Mouse (Mus musculus) spleen, postnatal 4 days (tissue): ENCODE results near the gene Tcf7l2.

Experiments
- DNase-seq, 2 experiments: peaks; one replicate each; pipeline ENCODE4 v3.0.0; 2022; ENCODE audit warnings: low spot score in 2 of 2

The Tcf7l2 gene

DNA sequence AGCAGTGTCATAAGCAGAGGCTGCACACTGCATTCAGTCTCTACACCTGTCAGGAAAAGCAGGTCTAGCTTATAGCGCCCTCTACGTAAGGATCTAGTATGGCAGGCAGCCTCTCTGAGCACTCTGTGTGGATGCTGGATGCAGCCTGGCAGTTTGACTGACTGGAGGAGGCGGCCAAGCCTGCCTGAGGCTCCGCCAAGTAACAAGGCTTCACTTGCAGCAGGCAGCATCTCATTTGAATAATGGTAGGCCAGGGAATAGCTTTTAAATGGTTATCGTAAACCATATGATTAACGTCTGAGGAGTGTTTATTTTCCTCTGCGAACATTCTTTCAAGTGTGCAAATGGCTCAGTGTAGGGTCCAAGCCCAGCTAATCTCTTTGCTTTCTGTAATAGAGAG is 167.4 kb downstream of the Tcf7l2 start:
- DNase-seq: peak in 1 of 2 experiments; percentile 65

DNA sequence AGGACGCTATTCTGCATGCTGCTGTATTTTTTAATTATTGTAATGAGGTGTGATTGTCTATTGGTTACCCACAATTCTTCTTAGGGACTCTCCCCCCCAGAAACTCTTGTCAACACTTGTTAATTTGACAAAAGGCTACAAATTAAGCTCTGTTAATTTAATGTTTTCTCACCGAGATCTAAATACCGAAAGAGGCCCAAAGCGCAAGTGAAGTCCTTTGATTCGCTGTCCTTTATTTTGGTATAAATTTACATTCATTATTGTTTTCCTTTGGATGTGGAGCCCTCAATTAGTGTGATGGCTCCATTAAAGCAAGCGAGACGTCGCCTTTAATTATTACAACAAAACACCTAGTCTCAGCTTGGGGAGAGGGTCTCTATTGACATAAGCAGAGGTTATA is 170.3 kb downstream of the Tcf7l2 start:
- no peak for DNase-seq

DNA sequence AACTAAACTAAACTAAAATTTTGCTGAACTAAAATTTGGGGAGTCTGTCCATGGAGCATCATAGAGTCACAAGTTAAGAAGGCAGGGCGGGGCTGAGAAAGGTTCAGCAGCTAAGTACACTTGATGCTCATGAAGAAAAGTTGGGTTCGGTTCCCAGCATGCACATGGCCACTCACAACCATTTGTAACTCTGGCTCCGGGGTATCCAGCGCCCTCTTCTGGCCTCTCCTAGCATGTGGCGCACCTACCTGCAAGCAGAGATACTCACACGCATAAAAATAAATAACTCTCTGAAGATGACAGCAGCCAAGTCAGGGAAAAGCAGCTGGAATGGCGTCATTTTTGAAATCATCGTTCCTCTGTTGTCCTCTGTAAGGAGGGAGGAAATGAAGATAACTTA is 171.2 kb downstream of the Tcf7l2 start:
- DNase-seq: no peak

DNA sequence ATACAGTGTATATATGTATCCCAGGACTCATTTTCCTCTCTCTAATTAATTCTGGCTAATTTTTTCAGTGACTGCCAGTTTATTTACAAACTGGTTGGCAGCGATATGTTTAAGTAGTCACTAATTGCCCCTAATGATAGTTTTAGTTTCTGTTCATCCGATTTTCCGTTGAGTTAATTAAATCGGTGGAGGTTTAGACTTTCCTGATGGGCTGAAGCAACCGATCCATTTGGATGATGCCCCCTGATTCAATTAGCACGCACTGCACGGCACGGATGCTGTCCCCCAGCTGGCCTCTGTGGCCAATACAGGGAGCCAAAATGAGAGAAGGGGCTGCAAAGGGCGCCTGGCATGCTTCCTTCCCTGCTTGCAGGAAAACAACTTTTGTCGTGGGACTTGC is 172.0 kb downstream of the Tcf7l2 start:
- DNase-seq: no peak

DNA sequence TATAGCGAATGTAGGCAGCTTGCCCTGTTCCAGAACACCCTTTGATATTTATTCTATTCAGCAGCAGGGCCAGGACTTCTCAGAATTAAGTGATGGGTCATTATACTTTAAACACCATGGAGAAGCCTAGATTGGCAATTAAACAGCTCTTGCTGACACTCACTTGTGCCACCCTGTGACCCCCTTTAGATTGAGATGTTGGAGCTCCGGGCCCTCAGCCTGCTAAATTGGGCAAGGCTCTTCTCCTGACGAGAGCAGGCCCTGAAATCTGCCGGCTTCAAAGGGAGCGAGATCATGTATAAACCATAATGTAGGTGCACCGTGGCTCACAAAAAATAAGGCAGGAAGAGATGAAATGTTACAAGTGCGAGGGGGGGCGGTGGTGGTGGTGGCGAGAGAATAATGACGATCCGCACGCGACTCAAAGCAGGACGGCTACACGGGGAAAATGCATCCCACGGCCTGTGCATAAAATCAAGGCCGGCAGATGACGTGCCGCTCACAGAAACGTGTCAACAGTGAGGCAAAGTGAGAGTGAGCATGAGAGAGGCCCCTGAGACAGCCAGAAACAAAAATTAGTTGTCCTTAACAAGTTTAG is 173.1 kb downstream of the Tcf7l2 start:
- peak in 1 of 2 experiments; percentile 56 for DNase-seq

DNA sequence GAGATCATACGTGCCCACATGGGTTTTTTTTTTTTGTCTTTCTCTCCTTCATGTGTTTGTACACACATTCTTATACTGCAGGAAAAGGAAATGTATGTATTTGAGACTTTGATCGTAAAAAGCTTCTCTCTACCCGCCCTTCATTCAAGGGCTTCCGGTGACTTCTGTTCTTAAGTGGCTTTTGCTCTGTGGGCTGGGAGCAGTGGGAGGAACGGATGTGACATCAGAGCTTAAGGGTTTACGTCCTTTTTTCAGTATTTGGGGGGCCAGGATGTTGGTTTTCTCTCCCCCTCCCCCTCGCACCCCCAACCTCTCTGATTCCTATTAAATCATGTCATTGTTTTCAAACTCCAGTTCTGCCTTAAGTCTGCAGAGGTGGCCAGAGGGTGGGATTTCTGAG is 173.9 kb downstream of the Tcf7l2 start:
- no peak for DNase-seq

DNA sequence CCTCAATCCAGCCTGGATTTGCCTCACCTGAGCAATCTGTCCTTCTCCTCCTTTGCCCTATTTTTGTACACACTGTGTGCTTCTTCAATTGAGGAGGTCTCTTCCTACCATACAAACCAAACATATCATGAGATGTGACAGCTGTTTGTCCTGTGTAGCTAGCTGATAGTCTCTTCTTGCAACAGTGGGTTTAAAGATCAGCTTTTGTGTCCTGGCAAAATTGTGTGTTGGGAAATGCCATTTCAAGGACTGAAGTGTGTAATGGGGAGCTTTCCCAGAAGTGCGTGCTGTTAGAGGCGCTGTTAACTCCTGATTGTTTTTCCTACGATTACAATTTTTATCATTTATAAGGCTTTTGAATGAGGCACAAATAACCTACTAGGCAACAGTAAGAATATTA is 174.6 kb downstream of the Tcf7l2 start:
- DNase-seq: no peak

DNA sequence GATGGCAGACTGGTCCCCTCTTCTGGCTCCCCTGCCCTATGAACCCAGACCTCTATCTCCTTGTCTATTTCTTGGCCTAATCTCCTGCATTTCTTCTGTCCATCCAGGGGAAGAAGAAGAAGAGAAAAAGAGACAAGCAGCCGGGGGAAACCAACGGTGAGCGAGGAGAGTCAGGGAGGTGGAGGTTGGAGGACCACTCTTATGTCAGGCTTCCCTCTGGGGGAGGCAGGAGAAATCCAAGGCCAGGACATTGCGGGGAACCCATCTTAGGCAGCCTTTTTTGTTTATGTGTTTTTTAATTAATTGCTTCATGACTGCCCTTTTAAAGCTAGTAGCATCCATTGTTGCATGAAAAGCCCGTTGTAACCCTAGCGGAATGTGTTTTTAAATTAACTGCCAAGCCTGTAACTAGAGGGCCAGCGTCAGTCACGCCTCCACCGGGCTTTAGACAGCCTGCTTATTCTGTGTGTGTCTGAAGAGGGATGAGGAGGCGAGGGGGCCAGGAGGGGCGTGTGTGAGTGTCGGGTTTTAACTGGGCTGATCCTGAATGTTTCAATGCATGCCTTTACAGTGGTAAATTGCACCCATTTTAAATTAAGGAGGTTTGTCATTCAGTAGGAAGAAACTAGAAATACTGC is 182.3 kb downstream of the Tcf7l2 start:
- DNase-seq: no peak

DNA sequence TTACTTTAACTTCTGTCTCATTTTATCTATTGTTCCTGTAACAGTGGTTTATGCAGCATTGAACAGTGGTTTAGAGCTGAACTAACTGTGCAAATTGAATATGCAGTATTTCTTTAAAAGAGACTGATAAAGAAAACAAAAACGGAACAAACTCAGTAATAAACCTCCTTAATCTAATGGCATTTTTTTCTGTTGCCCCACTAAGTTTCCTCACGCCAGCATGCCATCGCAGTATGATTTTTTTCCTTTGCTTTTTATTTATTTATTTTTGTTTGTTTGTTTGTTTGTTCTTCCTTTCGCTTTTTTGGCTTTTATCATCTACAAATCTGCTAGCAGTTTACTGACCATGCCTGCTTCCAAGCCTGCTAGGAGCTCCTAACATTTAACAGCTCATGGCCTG is 183.2 kb downstream of the Tcf7l2 start:
- DNase-seq: no peak

DNA sequence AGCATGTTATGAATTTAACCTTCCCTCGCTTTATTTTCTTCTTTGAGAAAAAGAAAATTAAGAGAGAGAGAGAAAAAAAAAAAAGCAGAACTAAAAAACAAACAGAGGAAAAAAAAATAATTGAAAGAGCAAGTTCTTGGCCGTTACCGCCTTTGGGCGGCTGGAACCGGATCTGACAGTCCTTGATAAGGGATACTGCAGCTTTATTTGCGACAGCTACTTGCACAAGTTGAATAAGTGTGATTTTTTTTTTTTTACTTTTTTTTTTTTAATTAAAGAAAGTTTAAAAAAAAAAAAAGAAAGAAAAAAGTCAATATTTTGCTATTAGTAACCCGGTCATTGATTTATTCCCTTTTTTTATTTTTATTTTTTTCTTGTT is 183.8 kb downstream of the Tcf7l2 start:
- DNase-seq: peak in 1 of 2 experiments; percentile 55

DNA sequence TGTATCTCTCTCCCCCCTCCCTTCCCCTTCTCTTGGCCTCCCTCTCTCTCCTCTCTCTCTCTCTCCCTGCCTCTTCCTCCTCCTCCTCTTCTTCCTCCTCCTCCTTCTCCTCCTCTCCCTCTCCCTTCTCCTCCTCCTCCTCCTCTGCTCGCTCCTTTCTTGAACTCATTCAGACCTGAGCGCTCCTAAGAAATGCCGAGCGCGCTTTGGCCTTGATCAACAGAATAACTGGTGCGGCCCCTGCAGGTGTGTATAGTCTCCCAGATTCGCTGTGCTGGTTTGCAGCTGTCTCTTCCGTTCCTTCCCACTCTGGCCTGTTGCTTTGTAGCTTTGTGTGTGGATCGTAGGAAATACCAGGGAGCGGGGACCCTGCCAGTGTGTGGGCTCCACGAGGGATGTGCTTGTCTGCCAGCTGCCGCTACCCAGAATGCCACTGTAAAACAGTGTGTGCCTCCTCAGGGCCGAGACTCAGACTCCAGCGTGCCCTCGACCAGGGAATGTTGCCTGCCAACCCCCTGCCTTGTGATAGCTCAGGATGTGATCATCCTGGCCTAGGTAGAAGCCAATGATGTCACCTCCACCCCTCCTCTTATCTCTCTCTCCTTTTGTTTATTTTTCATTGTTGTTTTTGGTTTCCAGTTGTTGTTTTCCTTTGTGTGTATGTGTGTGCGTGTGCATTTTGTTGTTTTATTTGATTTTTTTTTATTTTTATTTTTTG is 184.3 kb downstream of the Tcf7l2 start:
- no peak for DNase-seq

DNA sequence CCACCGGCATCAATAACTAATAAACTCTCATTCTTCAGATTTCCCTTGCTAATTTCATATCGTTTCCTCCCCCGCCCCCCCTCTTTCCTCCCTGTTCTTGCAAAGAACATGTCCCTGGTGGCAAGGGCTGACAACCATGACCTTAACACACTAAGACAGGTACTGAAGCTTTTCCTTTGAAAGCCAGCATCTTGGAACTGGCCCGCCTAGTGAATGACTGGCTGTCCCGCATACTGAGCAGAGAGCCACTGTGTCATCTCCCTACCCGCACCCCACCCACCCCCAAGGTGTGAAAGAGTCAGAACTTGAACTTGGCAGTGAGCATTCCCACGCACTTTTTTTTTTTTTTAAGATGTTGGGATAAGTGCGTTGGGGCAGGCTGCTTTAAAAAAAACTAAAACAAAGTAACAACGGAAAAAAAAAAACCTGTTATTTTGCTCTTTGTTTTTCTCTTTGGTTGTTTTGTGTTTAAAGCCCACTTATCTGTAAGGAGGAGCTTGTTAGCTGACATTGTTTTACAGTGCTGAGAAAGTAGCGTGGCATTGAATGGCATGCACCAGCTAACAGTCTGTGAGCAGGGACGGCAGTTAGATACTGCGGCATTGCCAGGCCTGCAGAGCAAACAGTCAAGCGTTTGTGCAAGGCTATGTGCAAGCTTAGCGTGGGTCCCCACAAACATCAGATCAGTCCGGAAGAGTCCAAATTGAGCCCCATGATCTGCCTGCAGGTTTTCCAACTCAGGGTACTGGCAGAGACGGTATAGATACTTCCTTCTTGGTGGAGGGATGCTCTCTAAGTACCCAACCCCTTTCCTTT is 185.4 kb downstream of the Tcf7l2 start:
- DNase-seq: no peak

DNA sequence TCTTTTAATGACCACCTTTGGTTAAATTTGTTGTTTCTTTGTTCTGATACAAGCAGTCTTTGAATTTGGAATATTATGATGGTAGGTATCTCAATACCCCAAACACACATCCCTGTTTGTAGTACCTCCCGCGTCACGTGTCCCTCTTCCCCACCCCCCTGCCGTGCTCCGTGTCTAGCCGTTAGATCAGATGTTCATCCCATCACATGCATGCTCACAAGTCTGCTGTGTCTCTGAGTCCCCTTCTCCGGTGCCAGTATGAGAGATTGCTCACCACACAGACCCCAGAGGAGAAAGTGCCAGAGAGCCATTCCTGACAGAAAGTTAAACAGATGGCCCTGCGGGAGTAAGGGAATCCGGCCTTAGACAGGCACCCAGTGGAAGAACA is 186.0 kb downstream of the Tcf7l2 start:
- DNase-seq: no peak

DNA sequence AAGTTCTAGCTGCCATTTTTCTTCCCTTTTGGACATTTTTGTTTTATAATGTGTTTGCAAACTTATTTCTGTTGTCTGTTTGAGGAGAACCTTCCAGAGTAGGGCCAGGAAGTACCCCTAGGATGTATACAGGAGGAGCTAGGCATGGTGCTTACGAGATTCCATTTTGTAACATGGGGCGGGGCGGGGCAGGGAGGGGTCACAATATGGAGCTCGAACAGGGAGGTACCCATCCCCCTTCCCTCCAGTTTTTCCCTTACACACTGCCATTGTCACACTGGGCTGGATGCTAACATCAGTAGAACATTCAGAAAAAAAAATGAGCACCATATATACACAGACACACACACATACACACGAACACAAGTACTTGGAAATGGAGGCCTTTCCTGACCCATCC is 187.1 kb downstream of the Tcf7l2 start:
- DNase-seq: no peak

DNA sequence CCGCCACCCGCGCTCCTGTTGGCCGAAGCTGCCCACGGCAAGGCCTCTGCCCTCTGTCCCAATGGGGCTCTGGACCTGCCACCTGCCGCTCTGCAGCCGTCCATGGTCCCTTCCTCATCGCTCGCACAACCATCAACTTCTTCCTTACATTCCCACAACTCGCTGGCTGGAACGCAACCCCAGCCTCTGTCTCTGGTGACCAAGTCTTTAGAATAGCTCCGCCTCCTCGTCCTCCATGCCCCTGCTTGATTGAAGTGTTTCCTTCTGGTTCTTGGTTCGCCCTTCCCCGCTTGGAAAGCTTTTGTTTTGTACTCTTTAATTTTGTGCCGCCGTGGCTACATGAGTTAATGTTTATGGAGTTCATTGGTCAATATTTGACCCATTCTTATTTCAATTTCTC is 190.0 kb downstream of the Tcf7l2 start:
- no peak for DNase-seq

DNA sequence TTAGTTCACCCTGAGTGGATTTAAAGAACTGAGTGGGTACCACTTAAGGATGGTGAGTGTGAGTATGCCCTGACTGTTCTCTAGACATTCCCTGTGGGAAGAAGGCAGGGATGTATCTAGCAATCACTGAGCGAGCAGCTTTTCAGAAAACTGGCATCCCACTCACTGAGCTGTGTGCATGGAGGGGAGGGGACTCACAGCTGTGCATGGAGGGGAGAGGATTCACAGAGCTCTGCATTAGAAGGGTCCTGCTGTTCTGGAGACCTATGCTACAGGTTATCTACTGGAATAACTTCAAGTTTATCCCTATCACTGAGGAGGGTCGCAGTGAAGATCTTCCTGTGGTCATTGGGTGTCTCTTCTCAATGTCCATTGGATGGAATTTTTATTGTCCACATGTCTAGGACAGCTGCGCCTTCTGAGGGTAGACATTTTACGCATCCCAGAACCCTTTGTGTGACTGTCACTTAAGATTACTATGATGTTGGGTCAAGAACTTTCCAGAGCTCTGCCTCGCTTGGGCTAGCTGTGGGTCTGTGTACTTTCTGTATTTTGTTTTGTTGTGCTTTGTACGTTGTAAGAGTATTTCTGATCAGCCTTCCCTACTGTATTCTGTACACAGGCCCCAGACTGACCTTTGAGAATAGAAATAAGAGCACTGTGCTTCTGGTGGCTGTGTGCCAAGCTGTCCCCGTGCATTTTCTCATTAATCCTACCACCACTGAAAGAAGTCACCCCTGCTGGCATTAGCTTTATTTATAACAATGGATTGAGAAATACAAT is 192.5 kb downstream of the Tcf7l2 start:
- DNase-seq: no peak

DNA sequence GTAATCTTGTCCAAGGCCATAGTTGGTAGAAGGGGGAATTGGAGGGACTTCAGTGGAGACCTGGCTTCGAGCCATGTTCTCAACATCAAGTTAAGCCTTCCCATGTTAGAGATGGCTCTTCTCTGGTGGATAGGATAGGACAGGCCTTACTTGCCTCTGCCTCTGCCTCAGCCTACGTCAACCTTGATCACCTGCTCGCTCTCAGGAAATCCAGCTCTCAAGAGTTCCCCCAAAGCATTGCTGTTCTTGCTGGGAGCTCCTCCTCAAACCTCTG is 193.0 kb downstream of the Tcf7l2 start:
- DNase-seq: no peak

DNA sequence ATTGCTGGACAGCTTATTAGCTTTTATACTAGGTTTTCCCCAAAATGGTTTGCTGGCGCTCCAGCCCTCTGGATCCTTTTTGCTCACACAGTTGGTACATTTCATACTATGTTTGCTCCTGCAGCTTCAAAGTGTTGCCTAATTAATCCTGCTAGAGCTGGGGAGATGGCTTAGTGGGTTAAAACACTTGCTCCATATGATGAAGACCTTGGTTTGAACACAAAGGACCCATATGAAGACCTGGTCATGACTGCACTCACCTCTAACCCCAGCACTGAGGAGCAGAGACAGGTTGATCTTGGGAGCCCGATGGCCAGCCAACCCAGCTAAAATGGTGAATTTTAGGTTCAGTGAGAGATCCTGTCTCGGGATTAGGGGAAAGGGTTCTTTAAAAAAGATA is 195.4 kb downstream of the Tcf7l2 start:
- no peak for DNase-seq

DNA sequence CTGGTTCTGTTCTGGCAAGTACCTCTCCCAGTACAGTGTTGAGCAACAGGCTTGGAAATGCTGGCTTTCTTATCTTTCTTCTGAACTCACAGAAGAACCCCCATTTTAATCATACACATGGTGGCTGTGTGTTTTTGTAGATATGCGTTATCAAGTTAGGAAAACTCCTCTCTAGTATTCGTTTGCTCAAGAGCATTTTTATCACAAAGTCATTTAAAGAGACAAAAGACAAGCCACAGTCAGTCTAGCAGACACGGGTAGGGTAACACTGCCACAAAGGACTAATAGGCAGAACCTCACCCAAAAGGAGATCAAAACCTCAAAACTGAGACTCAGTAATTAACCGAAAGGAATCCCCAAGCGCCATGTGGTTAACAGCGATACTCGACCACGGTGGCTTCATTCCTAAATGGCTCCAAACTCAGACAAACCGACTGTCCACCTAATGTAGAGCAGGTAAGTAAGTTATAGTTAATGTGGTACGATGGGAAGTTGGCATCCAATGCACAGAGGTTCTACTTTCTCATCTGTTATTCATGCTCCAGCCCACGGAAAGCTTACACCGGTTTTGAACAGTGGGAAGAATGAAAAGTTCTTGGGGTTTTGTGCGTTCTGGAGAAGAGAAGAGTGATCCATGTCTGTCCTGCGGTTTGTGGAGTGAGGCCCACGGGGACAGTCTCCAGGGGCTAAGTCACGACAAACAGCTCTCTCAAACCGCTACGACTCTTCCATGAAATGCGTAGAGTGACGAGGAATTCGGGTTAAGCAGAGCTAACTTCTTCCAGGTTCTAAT is 196.8 kb downstream of the Tcf7l2 start:
- no peak for DNase-seq

DNA sequence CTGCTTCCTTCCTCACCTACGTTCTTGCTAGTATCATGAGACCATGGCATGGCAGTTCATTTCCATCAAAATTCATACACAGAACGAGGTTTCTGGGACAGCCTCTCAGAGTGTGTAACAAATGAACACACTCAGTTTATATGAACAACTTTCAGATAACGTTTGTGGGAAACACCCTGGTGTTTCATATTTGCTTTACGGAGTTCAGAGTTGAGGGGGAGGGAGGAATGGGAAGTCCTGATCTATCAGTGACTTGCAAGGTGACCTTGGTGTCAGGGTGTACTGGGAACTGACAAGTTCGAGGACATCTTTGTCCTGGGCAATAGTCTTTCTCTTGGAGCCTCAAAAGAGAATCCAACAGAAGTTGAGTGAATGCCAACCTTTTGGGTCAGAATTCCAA is 197.5 kb downstream of the Tcf7l2 start:
- DNase-seq: no peak

DNA sequence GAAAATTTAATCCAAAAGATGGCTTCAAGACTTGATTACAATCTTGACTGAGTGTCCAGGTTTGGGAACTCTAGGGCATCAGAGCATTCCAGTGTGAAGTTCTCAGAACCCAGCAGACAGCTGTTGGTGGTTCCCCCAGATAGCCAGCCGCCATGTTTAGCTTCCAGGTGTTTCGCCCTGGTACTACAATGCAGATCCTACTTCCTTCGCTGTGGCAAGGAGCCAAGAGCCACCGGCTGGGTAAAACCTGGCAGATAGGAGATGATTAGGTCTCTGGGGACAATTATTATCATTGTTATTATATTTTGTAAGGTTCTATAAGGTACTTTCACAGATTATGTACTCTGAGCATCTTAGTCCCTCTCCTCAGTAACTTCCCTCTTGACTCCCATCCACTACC is 198.1 kb downstream of the Tcf7l2 start:
- DNase-seq: no peak
